Mouse (Mus musculus): ENCODE data around the gene Cd5l. TPM values are rescaled to one million over a fixed set of nuclear protein-coding genes. Genes with fewer than 3 reads are reported as not detected.

Gene Cd5l
- total and polyA plus RNA-seq, 2 experiments, result 63.9 to 162 TPM

DNA sequence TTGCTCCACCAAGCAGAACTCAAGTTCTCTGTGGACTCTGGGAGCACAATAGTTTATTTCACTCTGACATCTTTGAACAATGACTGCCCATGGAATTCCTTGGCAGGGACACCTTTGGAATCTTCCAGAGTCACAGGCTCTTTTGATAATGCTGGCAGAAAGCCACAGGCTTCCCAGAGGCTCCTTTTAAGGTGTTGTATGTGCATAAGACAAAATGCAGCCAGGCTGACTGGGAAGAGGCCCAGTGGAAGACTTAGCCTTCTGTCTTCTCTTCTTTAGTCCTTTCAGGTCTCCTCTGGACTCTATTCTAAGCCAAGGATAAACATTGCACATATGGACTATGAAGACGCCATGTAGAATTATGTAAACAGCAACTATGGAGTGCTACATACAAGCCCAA lies 33.3 kb downstream of the Cd5l start:
- H3K4me1 ChIP-seq (ENCODE audit: control insufficient read depth, insufficient read depth, low read length), result no peaks in the 10 kb centered on the region
- 81% methylated on average over 1 of the region's 1 CpGs for WGBS
- DNase-seq (ENCODE audit: extremely low read depth, low read depth, low spot score), result no peak
- no peak overlapping the region for H3K9ac ChIP-seq (ENCODE audit: low read depth, low read length)
- H3K36me3 ChIP-seq (ENCODE audit: control insufficient read depth, insufficient read depth, low read length), result no peaks in the 10 kb centered on the region
- no peaks in the 10 kb centered on the region for H3K79me2 ChIP-seq (ENCODE audit: control insufficient read depth, insufficient read depth, low read length)
- no peak overlapping the region for H3K4me3 ChIP-seq (ENCODE audit: insufficient read depth, low read depth, low read length)
- no peaks in the 10 kb centered on the region for H3K27me3 ChIP-seq (ENCODE audit: control insufficient read depth, insufficient read depth, low read length)
- no peak for TF ChIP-seq CTCF (IDR thresholded peaks at IDR 0.05; ENCODE audit: low read depth, low read length)
- no peak overlapping the region for H3K27ac ChIP-seq (replicated peaks; ENCODE audit: insufficient read depth, low read depth, low read length)

DNA sequence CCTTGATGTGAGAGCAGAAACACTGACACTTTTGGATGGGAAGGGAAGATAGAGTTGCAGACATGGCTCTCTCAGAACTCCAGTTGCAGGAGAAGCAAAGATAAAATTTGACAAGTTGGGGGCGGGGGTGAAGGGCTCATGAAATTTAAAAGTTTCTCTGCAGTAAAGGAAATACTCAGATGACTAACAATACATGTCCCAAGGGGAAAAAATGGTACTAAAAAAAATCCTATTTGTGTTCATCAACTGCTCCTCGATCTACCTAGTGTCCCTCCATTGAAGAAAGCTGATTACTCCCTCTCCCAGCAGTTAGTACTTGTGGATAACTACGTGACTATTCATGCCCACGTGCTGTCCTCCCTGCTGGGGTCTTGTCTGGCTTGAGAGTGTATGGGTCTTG lies 41.1 kb downstream of the Cd5l start:
- H3K4me3 ChIP-seq (ENCODE audit: insufficient read depth, low read depth, low read length), result no peak overlapping the region
- no peaks in the 10 kb centered on the region for H3K4me1 ChIP-seq (ENCODE audit: control insufficient read depth, insufficient read depth, low read length)
- no peak for DNase-seq (ENCODE audit: extremely low read depth, low read depth, low spot score)
- WGBS, result 65% methylated on average over 4 of the region's 4 CpGs
- H3K36me3 ChIP-seq (ENCODE audit: control insufficient read depth, insufficient read depth, low read length), result no peaks in the 10 kb centered on the region
- H3K27me3 ChIP-seq (ENCODE audit: control insufficient read depth, insufficient read depth, low read length), result no peaks in the 10 kb centered on the region
- no peaks in the 10 kb centered on the region for H3K79me2 ChIP-seq (ENCODE audit: control insufficient read depth, insufficient read depth, low read length)
- TF ChIP-seq POLR2A (IDR thresholded peaks at IDR 0.05; ENCODE audit: extremely low read depth, insufficient read depth, low read length) (no peak), CTCF (IDR thresholded peaks at IDR 0.05; ENCODE audit: low read depth, low read length) (no peak)
- H3K27ac ChIP-seq (replicated peaks; ENCODE audit: insufficient read depth, low read depth, low read length), result no peak overlapping the region
- no peak overlapping the region for H3K9ac ChIP-seq (ENCODE audit: low read depth, low read length)

GRCm38 (mm10) chr3:87399906-87400305 lies 42.2 kb downstream of the Cd5l start:
- 78% methylated on average over 4 of the region's 4 CpGs for WGBS
- Histone ChIP-seq H3K27ac (replicated peaks; ENCODE audit: insufficient read depth, low read depth, low read length) (no peak overlapping the region), H3K9ac (ENCODE audit: low read depth, low read length) (no peak overlapping the region), H3K79me2 (ENCODE audit: control insufficient read depth, insufficient read depth, low read length) (no peaks in the 10 kb centered on the region), H3K27me3 (ENCODE audit: control insufficient read depth, insufficient read depth, low read length) (no peaks in the 10 kb centered on the region), H3K4me3 (ENCODE audit: insufficient read depth, low read depth, low read length) (no peak overlapping the region), H3K36me3 (ENCODE audit: control insufficient read depth, insufficient read depth, low read length) (no peaks in the 10 kb centered on the region), H3K4me1 (ENCODE audit: control insufficient read depth, insufficient read depth, low read length) (no peaks in the 10 kb centered on the region)
- TF ChIP-seq POLR2A (IDR thresholded peaks at IDR 0.05; ENCODE audit: extremely low read depth, insufficient read depth, low read length), result no peak
- TF ChIP-seq CTCF (IDR thresholded peaks at IDR 0.05; ENCODE audit: low read depth, low read length), result no peak
- DNase-seq (ENCODE audit: extremely low read depth, low read depth, low spot score), result no peak

DNA sequence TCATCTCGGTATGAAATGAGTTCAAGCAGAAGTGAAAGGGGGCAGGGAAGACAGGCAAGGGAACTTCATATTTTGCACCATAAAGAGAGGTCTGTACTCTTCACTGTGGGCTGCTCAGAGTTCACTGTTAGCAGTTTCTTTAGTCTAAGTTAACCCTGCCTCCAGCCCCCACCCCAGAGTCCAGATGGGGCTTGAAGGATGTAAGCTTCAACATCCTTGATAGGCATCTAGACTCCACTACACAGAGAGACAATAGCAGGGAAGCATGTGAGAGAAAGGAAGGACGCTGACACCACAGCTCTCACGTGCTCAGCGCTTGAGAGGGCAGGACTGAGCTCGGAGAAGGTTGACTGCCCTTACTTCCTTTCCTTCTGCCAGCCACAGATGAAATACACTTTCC lies 43.6 kb downstream of the Cd5l start:
- H3K79me2 ChIP-seq (ENCODE audit: control insufficient read depth, insufficient read depth, low read length), result no peaks in the 10 kb centered on the region

DNA sequence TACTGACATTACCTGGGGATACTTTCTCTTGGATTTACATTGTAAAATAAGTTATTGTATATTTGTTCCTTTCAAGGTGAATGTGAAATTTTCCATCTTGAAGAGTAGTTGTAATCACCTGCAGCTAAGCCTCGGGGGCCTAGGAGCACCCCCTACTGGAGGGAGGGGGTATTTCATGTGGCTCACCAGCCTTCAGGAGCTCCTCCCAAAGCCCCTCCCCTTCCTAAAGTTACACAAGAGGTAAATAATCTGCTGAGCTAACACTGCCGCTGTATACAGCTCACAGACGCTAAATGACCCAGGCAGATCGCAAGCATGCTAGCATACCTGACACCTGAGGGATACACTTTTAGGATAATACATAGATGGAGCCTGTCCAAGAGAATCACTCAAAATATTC lies 50.5 kb downstream of the Cd5l start:
- Histone ChIP-seq H3K4me1 (ENCODE audit: control insufficient read depth, insufficient read depth, low read length) (no peaks in the 10 kb centered on the region), H3K79me2 (ENCODE audit: control insufficient read depth, insufficient read depth, low read length) (no peaks in the 10 kb centered on the region), H3K36me3 (ENCODE audit: control insufficient read depth, insufficient read depth, low read length) (no peaks in the 10 kb centered on the region), H3K27me3 (ENCODE audit: control insufficient read depth, insufficient read depth, low read length) (no peaks in the 10 kb centered on the region), H3K9ac (ENCODE audit: low read depth, low read length) (no peak overlapping the region), H3K27ac (replicated peaks; ENCODE audit: insufficient read depth, low read depth, low read length) (no peak overlapping the region), H3K4me3 (ENCODE audit: insufficient read depth, low read depth, low read length) (no peak overlapping the region)
- peak; percentile 34 for DNase-seq (ENCODE audit: extremely low read depth, low read depth, low spot score)
- TF ChIP-seq CTCF (IDR thresholded peaks at IDR 0.05; ENCODE audit: low read depth, low read length), result peak; percentile 58
- TF ChIP-seq POLR2A (IDR thresholded peaks at IDR 0.05; ENCODE audit: extremely low read depth, insufficient read depth, low read length), result no peak
- WGBS, result 6% methylated on average over 4 of the region's 4 CpGs

More for the DNA sequence above, 43.6 kb downstream of the Cd5l start:
- Histone ChIP-seq H3K4me3 (ENCODE audit: insufficient read depth, low read depth, low read length) (no peak overlapping the region), H3K27ac (replicated peaks; ENCODE audit: insufficient read depth, low read depth, low read length) (no peak overlapping the region), H3K27me3 (ENCODE audit: control insufficient read depth, insufficient read depth, low read length) (no peaks in the 10 kb centered on the region), H3K4me1 (ENCODE audit: control insufficient read depth, insufficient read depth, low read length) (no peaks in the 10 kb centered on the region), H3K9ac (ENCODE audit: low read depth, low read length) (no peak overlapping the region), H3K36me3 (ENCODE audit: control insufficient read depth, insufficient read depth, low read length) (no peaks in the 10 kb centered on the region)
- WGBS, result 55% methylated on average over 5 of the region's 5 CpGs
- peak; percentile 32 for DNase-seq (ENCODE audit: extremely low read depth, low read depth, low spot score)
- TF ChIP-seq CTCF (IDR thresholded peaks at IDR 0.05; ENCODE audit: low read depth, low read length), result no peak
- no peak for TF ChIP-seq POLR2A (IDR thresholded peaks at IDR 0.05; ENCODE audit: extremely low read depth, insufficient read depth, low read length)

GRCm38 (mm10) chr3:87409196-87409935 lies 51.7 kb downstream of the Cd5l start:
- Histone ChIP-seq H3K9ac (ENCODE audit: low read depth, low read length) (no peak overlapping the region), H3K27me3 (ENCODE audit: control insufficient read depth, insufficient read depth, low read length) (no peaks in the 10 kb centered on the region), H3K4me1 (ENCODE audit: control insufficient read depth, insufficient read depth, low read length) (no peaks in the 10 kb centered on the region), H3K79me2 (ENCODE audit: control insufficient read depth, insufficient read depth, low read length) (no peaks in the 10 kb centered on the region), H3K36me3 (ENCODE audit: control insufficient read depth, insufficient read depth, low read length) (no peaks in the 10 kb centered on the region), H3K27ac (replicated peaks; ENCODE audit: insufficient read depth, low read depth, low read length) (no peak overlapping the region), H3K4me3 (ENCODE audit: insufficient read depth, low read depth, low read length) (no peak overlapping the region)
- no peak for DNase-seq (ENCODE audit: extremely low read depth, low read depth, low spot score)
- TF ChIP-seq POLR2A (IDR thresholded peaks at IDR 0.05; ENCODE audit: extremely low read depth, insufficient read depth, low read length) (no peak), CTCF (IDR thresholded peaks at IDR 0.05; ENCODE audit: low read depth, low read length) (no peak)
- WGBS, result 87% methylated on average over 4 of the region's 4 CpGs
